Mouse (Mus musculus) cerebellum, adult 9-11 months (tissue): ENCODE data around the gene Ttc21a.
"Not testable (repeated sequence)": the region's sequence is repeated elsewhere in the genome, so short reads cannot be mapped to it uniquely, and the experiment has no call there.

Experiments used
- DNase-seq: peaks from one replicate; pipeline ENCODE4 v3.0.0; 2022

Gene Ttc21a

GRCm38 (mm10) chr9:120000761-120001160, 63.4 kb downstream of the Ttc21a start:
- DNase-seq: no peak

DNA sequence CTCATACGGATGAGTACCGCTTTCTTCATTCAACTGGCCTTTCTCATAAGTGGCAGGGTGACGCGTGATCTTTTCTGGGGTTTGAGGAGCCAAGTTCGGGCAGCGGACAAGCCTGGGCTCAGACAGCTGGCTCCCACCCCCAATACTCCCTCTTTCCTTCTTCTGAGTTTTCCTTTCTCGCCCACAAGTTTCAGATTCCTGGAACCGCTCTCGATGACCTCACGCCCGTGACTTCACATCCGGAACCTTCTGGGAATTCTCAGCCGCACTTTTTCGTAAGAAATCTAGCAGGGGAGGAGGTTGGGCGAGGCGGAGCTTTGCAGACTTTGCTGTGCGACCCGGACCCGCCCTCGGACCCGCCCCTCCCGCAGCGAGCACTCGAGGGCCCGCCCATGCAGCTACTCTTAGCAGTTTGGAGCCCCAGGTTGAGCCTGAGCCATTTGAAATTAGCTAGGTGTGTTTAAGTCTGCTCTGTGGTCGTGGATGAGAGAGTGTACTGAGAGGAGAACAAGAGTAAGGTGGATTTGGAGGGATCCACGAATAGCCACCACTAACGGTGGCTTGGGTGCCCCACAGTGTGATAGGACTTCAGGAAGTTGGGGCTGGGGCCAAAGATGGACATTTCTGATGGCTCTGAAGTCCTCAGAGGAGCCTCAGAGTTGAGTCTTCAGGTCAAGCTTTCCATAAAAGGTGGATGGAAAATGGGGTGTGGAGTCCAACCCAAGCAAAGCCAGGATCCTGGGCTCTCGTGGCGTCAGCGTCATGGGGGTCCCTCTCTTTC, 64.7 kb downstream of the Ttc21a start:
- DNase-seq: peak; percentile 26

- DNase-seq: no peak
Observed at GRCm38 (mm10) chr9:120002893-120003292, 65.5 kb downstream of the Ttc21a start.

DNA sequence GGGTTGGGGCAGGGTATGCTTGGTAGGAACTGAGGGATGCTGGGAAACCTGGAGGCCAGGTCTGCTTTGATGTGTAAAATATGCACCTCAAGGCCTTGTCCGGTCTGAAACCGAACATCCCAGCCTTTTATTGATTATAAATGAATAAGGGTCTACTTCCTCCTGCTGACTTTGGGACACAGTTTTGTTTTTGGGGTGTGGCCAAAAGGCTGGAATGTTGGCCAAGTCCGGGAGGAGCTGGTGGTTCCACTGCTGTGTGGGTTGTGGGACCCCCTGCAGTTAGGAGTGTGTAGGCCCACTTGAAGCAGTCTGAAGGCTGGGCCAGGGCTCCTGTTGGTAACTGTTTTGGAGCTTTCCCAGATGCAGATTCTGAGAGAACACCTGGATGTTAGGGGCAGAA, 68.5 kb downstream of the Ttc21a start:
- no peak for DNase-seq

DNA sequence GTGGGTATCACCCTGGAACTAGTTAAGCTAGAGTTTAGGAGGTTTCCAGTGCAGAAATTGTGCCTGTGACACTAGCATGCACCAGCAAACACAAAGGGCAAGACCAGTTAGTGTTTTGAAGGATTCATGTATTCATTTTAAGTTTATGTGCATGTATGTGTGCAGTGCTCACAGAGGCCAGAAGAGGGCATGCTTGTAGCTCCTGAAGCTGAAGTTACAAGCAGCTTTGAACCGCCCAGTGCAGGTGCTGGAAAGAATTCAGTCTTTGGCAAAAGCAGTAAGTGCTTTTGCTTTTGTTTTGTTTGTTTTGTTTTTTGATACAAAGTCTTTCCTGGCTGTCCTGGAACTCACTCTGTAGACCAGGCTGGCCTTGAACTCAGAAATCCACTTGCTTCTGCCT, 70.4 kb downstream of the Ttc21a start:
- no peak for DNase-seq

- DNase-seq: peak; percentile 22
Observed at GRCm38 (mm10) chr9:120009226-120009841, 71.9 kb downstream of the Ttc21a start.

DNA sequence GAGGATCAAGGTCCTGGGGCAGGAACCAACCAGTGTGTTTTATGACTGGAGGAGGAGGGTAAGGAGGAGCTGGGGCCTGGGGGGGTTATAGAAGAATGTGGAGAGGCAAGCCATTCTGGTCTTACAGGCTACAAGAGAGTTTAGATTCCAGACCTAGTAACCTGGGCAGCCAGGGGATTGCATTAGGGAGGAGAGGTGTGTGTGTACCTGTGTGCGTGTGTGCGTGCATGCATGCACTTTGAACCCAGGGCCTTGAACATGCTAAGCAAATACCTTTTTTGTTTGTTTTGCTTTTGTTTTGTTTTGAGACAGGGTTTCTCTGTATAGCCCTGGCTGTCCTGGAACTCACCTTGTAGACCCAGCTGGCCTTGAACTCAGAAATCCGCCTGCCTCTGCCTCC, 72.5 kb downstream of the Ttc21a start:
- no peak for DNase-seq

GRCm38 (mm10) chr9:120010781-120011511, 73.5 kb downstream of the Ttc21a start:
- DNase-seq: peak; percentile 96

- peak; percentile 88 for DNase-seq
Observed at GRCm38 (mm10) chr9:120011533-120011932, 74.1 kb downstream of the Ttc21a start.

GRCm38 (mm10) chr9:120012161-120012560, 74.8 kb downstream of the Ttc21a start:
- DNase-seq: not testable (repeated sequence)

DNA sequence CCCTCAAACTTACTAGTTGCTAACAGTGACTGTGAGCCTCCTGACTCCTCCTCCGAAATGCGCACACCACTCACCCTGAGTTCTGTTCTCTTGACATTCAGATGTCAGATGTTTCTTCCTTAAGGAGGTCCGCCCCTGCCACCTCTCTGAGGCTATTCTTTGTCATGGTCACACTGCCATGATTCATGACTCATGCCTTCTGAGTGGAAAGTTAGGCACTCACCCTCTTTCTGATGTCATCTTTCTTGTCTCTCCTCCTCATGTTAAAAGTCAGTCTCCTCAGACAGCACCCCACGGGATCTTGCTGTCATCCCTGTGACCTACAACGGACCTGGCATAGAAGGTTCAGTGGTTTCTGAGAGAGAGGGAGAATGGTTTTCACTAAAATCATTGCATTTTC, 75.4 kb downstream of the Ttc21a start:
- DNase-seq: peak; percentile 30

GRCm38 (mm10) chr9:120013251-120013820, 75.9 kb downstream of the Ttc21a start:
- no peak for DNase-seq

- no peak for DNase-seq
Observed at GRCm38 (mm10) chr9:120014828-120015227, 77.4 kb downstream of the Ttc21a start.

DNA sequence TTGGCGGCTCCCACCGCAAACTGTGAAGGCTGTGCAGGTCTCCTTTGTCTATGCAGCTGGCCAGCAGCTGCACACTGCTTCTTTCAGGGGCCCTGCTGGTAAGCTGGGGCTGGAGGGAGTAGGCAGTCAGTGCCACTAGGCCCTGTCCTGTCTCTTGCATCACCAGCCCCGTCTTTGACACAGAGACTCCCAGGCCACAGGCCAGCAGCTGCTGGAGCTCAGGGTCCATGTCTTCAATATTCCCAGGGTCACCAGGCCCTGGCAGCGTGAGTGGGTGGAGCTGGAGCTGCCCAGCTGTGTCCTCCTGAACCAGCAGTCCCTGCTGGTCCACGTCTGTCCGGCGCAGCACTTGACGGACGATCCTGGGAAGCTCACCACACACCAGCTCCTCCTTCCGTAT, 79.5 kb downstream of the Ttc21a start:
- peak; percentile 20 for DNase-seq
